ENCODE assay signal across 23 mouse cellular contexts in the genomic region with DNA sequence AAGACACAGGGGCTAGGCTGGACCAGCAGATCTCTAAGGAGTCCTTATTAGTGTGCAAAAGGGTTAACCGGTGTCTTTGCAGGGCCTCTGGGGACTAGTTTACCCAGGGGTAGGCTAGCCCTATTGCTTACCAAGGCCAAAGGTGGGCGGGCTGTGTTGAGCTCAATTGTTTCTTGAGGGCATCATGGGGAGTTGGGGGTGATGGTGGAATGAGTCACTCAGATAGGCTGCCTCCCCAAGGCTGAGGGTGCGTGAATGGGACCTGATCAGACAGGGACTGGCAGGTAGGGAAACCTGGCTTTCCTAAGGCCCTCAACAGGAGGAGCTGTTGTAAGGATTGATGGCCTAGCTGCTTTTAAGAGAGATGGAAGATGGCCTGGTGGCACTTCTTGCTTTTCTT.
DNase-seq lines count a peak whose midpoint lies in the region; TF ChIP-seq lines count a peak whose summit lies in the region.
"Had no signal": no experiment of that assay in that cellular context is flagged by ENCODE, and none has a peak within 500 bp of the region (broad histone marks: within the 10 kb centered on the region; RNA-seq: fewer than 3 reads in every experiment).

No protein-coding gene starts in this region.

- no peak for DNase-seq in kidney, adult 2 months
- DNase-seq in kidney, postnatal 36 days, result no peak
- DNase-seq in testis, postnatal 10 days (ENCODE audit: low spot score), result peak; percentile 38
- DNase-seq in testis, postnatal 14 days (ENCODE audit: low spot score), result no peak
- peak; percentile 4 for DNase-seq in urinary bladder, postnatal 10 days (ENCODE audit: low spot score)
- no peak for DNase-seq in lung, postnatal 4 days
- DNase-seq: adrenal gland, adult 8-10 months; B cell, adult 2 months; cerebellum, adult 11 months; cerebellum, adult 9-11 months; kidney, adult 9 months; kidney, postnatal 10 days; layer of hippocampus, adult 9-11 months; retina, postnatal 1 day; spleen, adult 18-20 months had no signal

- peaks cover 18% of the 10 kb centered on the region for H3K4me1 ChIP-seq in kidney, adult 2 months (ENCODE audit: control insufficient read depth, insufficient read depth, low read length)

- H3K4me3 ChIP-seq in kidney, adult 2 months (ENCODE audit: insufficient read depth, low read depth, low read length), result no peak overlapping the region
- H3K4me3 ChIP-seq: embryonic facial prominence, embryonic 13.5 days; forebrain, embryonic 10.5 days; limb, embryonic 10.5 days; limb, embryonic 15.5 days; liver, embryonic 15.5 days; lung, embryonic 15.5 days; midbrain, embryonic 13.5 days; neural tube, embryonic 13.5 days had no signal

- H3K36me3 ChIP-seq in kidney, adult 2 months (ENCODE audit: control insufficient read depth, insufficient read depth, low read length), result no peaks in the 10 kb centered on the region
- H3K36me3 ChIP-seq: embryonic facial prominence, embryonic 13.5 days; forebrain, embryonic 10.5 days; limb, embryonic 10.5 days; limb, embryonic 15.5 days; liver, embryonic 15.5 days; lung, embryonic 15.5 days; midbrain, embryonic 13.5 days; neural tube, embryonic 13.5 days had no signal

- 98% methylated on average over 3 of the region's 3 CpGs for whole genome bisulfite sequencing in kidney, adult 2 months

- H3K27me3 ChIP-seq in kidney, adult 2 months (replicated peaks; ENCODE audit: control insufficient read depth, insufficient read depth, low read length), result no peaks in the 10 kb centered on the region
- H3K27me3 ChIP-seq: limb, embryonic 15.5 days; lung, embryonic 15.5 days; midbrain, embryonic 13.5 days; neural tube, embryonic 13.5 days had no signal

- H3K27ac ChIP-seq in kidney, adult 2 months (ENCODE audit: insufficient read depth, low read depth, low read length), result no peak overlapping the region
- H3K27ac ChIP-seq: embryonic facial prominence, embryonic 13.5 days; forebrain, embryonic 10.5 days; limb, embryonic 10.5 days; limb, embryonic 15.5 days; liver, embryonic 15.5 days; lung, embryonic 15.5 days; midbrain, embryonic 13.5 days; neural tube, embryonic 13.5 days had no signal

- TF ChIP-seq CTCF in kidney, adult 2 months (conservative IDR thresholded peaks at IDR 0.05; ENCODE audit: insufficient read depth, insufficient read length, low read depth, low read length), result peak; percentile 7; the same call in 1 of the 2 replicates

- TF ChIP-seq POLR2A in kidney, adult 2 months (IDR thresholded peaks at IDR 0.05; ENCODE audit: low read depth, low read length), result no peak

Comparison
In these comparisons a context has a peak if more than half of its experiments do, and no peak if none do; other contexts are left out.
1. DNase-seq: peak in testis, postnatal 10 days (single experiment) and urinary bladder, postnatal 10 days (single experiment); none in kidney, adult 2 months (single experiment), kidney, postnatal 36 days (0 of 2), testis, postnatal 14 days (single experiment) and lung, postnatal 4 days (0 of 2).